Mouse (Mus musculus) gonadal fat pad, adult 2 months (tissue): Measurements from ENCODE around the gene Gm9780. TPM values are rescaled to one million over a fixed set of nuclear protein-coding genes. Genes with fewer than 3 reads are reported as not detected.

Experiments used
- polyA plus RNA-seq: library from polyadenylated mRNA; depleted of rRNA; stranded (reverse); fragments of >200 nt; gene quantifications from 2 replicates; pipeline ENCODE4 v1.2.3, GENCODE M21; 2012; rRNA removed

Gene Gm9780
- polyA plus RNA-seq, 1 experiment: 347 TPM

Other genes with a start within 250 kb of the Gm9780 start
- gene Anxa11, start 200.6 kb downstream of the Gm9780 start, polyA plus RNA-seq: 53.0 and 58.4 TPM in 2 replicates
- 3.8 and 4.4 TPM in 2 replicates for gene Plac9a, start 139.6 kb downstream of the Gm9780 start, polyA plus RNA-seq
- 7.9 and 13.5 TPM in 2 replicates for gene Tmem254a, start 115.0 kb downstream of the Gm9780 start, polyA plus RNA-seq
- not detected in 2 replicates for gene Cphx1, start 104.4 kb downstream of the Gm9780 start, polyA plus RNA-seq
- 0.16 and 0.41 TPM in 2 replicates for gene Duxbl1, start 64.1 kb downstream of the Gm9780 start, polyA plus RNA-seq
- 101 and 111 TPM in 2 replicates for gene Tmem254c, start 24.6 kb upstream of the Gm9780 start, polyA plus RNA-seq
- not detected in 2 replicates for gene Cphx2, start 38.8 kb upstream of the Gm9780 start, polyA plus RNA-seq
- 0.11 TPM in 1 of 2 replicates, not detected in the other for gene Cphx3, start 39.6 kb upstream of the Gm9780 start, polyA plus RNA-seq
- 0.15 and 0.89 TPM in 2 replicates for gene Duxbl2, start 75.6 kb upstream of the Gm9780 start, polyA plus RNA-seq
- gene Plac9b, start 139.8 kb upstream of the Gm9780 start, polyA plus RNA-seq: 75.4 and 85.4 TPM in 2 replicates
- 67.9 and 80.1 TPM in 2 replicates for gene Tmem254b, start 164.3 kb upstream of the Gm9780 start, polyA plus RNA-seq
- gene Duxbl3, start 215.3 kb upstream of the Gm9780 start, polyA plus RNA-seq: 0.35 and 1.1 TPM in 2 replicates